Mouse (Mus musculus): Measurements from ENCODE around the gene Csf3r. TPM values are rescaled to one million over a fixed set of nuclear protein-coding genes. Genes with fewer than 3 reads are reported as not detected.

Gene Csf3r
- polyA plus RNA-seq, 1 experiment from 2014 or later = 0.30 TPM

DNA sequence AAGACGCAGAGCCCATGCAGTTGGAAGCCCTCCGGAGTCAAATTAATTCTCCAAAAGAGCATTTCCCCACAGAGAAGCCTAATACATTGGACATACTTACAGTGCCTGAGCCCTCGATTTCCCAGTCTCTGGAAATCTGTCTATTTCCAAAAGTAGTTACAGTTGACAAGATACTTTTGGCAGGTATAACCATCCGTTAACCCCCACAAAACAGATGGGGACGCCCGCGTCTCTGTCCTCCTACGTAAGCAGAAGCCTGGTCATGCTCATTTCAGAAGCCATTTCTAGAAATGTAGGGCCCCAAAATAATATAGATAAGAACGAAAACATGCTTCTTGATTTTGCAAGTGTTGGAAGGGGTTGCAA, 34.6 kb downstream of the Csf3r start:
- peak overlapping the region; percentile 60 for H3K4me2 ChIP-seq (replicated peaks)
- H3K27ac ChIP-seq = no peak overlapping the region
- peaks cover 20% of the 10 kb centered on the region for H3K4me1 ChIP-seq
- H3K9me3 ChIP-seq (replicated peaks) = no peaks in the 10 kb centered on the region
- H3K27me3 ChIP-seq = no peaks in the 10 kb centered on the region
- WGBS = 45% methylated on average over 9 of the region's 9 CpGs
- H3K9ac ChIP-seq = peak overlapping the region; percentile 79
- H3K36me3 ChIP-seq = peaks cover 25% of the 10 kb centered on the region
- peak overlapping the region; percentile 59 for H3K4me3 ChIP-seq
- no peak for ATAC-seq (ENCODE audit: low FRiP score)

DNA sequence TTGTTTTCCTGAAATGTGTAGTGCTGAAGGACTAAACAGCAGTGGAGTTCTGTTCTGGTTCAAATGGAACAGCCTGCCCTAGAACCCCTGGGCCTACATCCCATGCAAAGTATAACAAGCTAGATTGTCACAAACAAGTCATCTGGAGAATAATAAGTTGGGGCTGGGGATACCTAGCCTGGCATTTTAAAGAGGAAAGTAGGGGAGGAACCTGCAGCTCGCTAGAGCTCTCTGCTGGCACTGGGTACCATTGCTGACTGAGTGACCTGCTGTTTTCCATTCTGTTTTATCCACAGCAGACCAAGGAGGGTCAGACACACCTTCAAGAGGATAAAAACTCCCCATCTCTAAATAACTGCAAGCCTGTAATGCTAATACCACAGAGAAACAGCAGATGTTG, 38.5 kb downstream of the Csf3r start:
- Histone ChIP-seq H3K27me3 (no peaks in the 10 kb centered on the region), H3K4me3 (no peak overlapping the region), H3K4me1 (peaks cover 12% of the 10 kb centered on the region), H3K4me2 (replicated peaks) (no peak overlapping the region), H3K9me3 (replicated peaks) (no peaks in the 10 kb centered on the region), H3K27ac (no peak overlapping the region), H3K36me3 (no peaks in the 10 kb centered on the region), H3K9ac (no peak overlapping the region)
- 41% methylated on average over 1 of the region's 1 CpGs for WGBS
- ATAC-seq (ENCODE audit: low FRiP score) = no peak

DNA sequence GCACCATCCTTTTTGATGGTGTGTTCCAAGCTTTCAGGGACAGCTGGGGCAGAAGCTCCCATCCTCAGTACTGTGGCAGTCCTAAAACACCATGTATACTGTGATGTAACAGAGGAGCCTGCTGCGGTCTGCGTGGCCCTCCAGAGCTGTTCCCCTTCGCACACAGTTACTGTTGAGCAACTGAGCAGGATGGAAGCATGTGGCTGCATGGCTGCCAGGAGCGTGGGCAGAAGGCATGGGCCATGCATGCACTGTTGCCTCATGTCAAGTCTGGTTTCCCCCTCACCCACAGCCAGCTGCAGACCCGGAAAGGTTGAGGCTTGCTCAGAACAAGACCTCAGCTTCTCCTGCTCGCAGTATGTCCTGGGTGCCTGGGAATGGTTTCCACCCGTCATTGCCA, 40.9 kb downstream of the Csf3r start:
- Histone ChIP-seq H3K4me1 (0 out of 2 replicates have a peak, but pooled peaks cover 1% of the 10 kb centered on the region), H3K4me2 (replicated peaks) (no peak overlapping the region), H3K9ac (no peak overlapping the region), H3K4me3 (no peak overlapping the region), H3K27me3 (no peaks in the 10 kb centered on the region), H3K9me3 (replicated peaks) (no peaks in the 10 kb centered on the region), H3K27ac (no peak overlapping the region), H3K36me3 (0 out of 2 replicates have a peak, but pooled peaks cover 3% of the 10 kb centered on the region)
- 93% methylated on average over 7 of the region's 7 CpGs for WGBS
- no peak for ATAC-seq (ENCODE audit: low FRiP score)

DNA sequence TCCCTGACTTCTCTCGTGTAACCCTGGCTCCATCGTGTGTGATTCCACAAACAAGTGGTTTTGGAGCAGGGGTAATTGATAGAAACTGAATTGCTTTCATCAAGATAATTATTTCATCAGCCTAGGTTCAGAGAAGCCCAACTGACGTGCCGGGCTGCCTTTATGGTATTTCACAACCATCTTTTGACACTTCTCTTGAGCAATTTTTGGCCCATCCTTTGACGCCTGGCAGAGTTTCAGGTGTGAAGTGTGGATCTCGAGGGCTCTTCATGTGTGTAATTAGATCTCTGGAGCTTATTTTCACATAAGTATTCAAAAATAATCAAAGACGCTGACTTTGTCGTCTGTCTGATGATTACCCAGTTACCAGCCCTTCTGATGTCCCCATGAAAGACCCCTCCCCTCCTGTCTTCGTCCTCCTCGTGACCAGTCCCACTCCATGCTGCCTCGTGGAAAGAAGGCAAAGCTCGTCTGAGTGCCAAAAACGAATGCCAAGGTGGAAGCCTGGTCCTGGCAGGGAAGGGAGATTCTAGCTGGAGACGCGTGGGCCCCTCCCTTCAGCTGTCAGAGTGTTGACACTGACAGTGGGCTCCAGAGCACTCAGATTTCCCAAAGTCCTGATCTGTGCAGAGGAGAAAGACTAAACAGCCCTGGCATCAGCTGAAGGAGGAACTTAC, 43.2 kb downstream of the Csf3r start:
- Histone ChIP-seq H3K4me2 (replicated peaks) (no peak overlapping the region), H3K27me3 (no peaks in the 10 kb centered on the region), H3K9me3 (replicated peaks) (no peaks in the 10 kb centered on the region), H3K27ac (no peak overlapping the region), H3K36me3 (peaks cover 3% of the 10 kb centered on the region; the same call in 1 of the 2 replicates), H3K4me3 (no peak overlapping the region), H3K4me1 (no peaks in the 10 kb centered on the region), H3K9ac (no peak overlapping the region)
- 83% methylated on average over 15 of the region's 15 CpGs for WGBS
- ATAC-seq (ENCODE audit: low FRiP score) = no peak

DNA sequence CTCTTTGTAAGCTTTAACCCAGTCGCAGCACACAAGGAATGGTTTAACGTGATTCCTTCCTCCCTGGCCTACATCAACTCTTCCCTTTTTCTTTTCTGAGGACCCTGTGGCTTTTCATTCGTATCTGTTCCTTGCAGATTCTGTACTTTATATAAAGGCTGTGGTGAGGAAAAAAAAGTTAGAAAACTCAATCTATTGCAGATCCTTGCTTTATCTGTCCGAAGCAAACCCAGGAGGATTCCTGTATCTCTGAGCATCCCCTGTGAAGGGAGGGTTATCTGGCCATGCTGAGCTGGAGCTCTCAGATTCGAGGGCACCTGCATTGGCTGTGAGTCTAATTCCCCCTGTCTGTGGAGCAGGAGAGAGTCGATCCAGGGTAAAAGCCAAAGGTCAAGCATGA, 44.5 kb downstream of the Csf3r start:
- WGBS = 86% methylated on average over 6 of the region's 6 CpGs
- no peak overlapping the region for H3K27ac ChIP-seq
- no peaks in the 10 kb centered on the region for H3K4me1 ChIP-seq
- H3K4me2 ChIP-seq (replicated peaks) = no peak overlapping the region
- no peaks in the 10 kb centered on the region for H3K9me3 ChIP-seq (replicated peaks)
- ATAC-seq (ENCODE audit: low FRiP score) = no peak
- H3K27me3 ChIP-seq = no peaks in the 10 kb centered on the region
- peaks cover 4% of the 10 kb centered on the region; the same call in 1 of the 2 replicates for H3K36me3 ChIP-seq
- H3K4me3 ChIP-seq = no peak overlapping the region
- no peak overlapping the region for H3K9ac ChIP-seq

DNA sequence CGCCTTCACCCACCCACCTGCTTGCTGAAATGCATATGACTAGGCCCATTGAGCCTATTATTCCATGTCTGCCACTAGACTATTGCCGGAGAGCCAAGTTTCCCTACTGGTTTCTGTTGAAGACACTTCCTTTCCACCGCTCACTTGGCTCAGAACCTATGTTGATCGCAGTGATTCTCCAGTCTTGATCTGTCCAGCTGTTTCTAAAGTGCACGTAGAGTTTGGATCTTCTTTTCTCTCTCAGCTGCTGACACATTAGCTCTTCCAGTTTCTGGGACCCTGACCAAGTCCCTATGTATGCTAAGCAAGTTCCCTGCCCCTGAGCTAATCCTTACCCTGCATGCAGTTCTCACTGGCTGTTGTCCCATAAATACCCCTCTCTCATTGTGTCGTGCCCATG, 53.5 kb downstream of the Csf3r start:
- no peaks in the 10 kb centered on the region for H3K27me3 ChIP-seq
- H3K4me1 ChIP-seq = no peaks in the 10 kb centered on the region
- H3K4me3 ChIP-seq = no peak overlapping the region
- no peak for ATAC-seq (ENCODE audit: low FRiP score)
- H3K27ac ChIP-seq = no peak overlapping the region
- H3K9ac ChIP-seq = no peak overlapping the region
- H3K9me3 ChIP-seq (replicated peaks) = no peaks in the 10 kb centered on the region
- peaks cover 30% of the 10 kb centered on the region for H3K36me3 ChIP-seq
- no peak overlapping the region for H3K4me2 ChIP-seq (replicated peaks)
- WGBS = 87% methylated on average over 6 of the region's 6 CpGs

DNA sequence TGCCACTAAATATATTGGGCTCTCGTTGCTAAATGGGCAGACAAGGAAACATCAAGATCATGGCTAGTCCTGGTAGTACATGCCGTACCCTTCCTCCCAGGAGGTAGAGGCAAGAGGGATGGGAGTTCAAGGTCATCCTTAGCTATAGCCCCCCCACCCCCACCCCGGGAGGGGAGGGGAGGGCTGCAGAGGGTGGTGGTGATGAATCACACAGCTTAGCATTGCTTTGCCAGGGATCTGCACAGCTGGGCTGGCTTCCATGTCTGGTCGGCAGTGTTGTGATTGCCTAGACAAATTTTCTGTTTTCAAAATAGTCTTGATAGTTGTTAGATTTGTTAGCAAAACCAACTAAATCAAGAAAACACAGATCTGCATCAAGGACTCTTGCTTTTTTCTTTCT, 54.9 kb downstream of the Csf3r start:
- 86% methylated on average over 4 of the region's 4 CpGs for WGBS
- Histone ChIP-seq H3K9me3 (replicated peaks) (no peaks in the 10 kb centered on the region), H3K27ac (no peak overlapping the region), H3K27me3 (no peaks in the 10 kb centered on the region), H3K4me1 (no peaks in the 10 kb centered on the region), H3K9ac (no peak overlapping the region), H3K36me3 (peaks cover 37% of the 10 kb centered on the region), H3K4me2 (replicated peaks) (no peak overlapping the region), H3K4me3 (no peak overlapping the region)
- ATAC-seq (ENCODE audit: low FRiP score) = no peak

DNA sequence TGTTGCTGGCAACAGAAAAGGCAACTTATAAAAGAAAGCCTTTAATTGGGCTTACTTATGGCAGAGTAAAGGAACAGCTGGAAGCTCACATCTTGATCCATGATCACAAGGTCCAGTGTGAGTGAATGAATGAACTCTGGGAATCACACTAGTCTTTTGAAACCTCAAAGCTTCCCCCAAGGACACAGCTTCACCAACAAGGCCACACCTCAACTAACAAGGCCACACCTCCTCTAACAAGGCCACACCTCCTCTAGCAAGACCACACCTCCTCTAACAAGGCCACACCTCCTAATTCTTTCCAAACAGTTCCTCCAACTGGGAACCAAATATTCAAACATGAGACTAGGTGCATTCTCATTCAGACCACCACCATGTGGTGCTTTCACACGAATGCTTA, 57.3 kb downstream of the Csf3r start:
- no peak for ATAC-seq (ENCODE audit: low FRiP score)

DNA sequence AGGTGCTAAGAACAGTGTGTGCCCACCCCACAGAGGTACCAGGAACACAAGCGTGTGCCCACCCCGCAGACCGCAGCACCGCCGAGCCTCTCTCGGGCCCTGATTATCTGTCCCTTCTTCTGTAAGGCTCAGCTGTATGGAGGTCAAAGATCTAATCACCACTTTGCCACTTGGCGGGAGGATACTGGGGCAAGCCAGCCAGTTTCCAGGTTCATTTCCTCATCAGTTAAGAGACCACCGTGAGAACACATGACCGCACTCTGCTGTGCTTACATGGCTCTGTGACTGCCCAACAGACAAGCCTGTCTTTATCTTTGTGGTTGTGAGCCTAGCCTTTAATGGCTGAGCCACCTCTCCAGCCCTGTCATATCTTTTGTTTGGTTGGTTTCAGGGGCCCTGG, 58.7 kb downstream of the Csf3r start:
- no peak overlapping the region for H3K9ac ChIP-seq
- WGBS = 91% methylated on average over 9 of the region's 9 CpGs
- H3K27me3 ChIP-seq = no peaks in the 10 kb centered on the region
- no peak for ATAC-seq (ENCODE audit: low FRiP score)
- no peak overlapping the region for H3K4me2 ChIP-seq (replicated peaks)
- H3K9me3 ChIP-seq (replicated peaks) = no peaks in the 10 kb centered on the region
- H3K27ac ChIP-seq = no peak overlapping the region
- H3K4me3 ChIP-seq = no peak overlapping the region
- H3K4me1 ChIP-seq = no peaks in the 10 kb centered on the region
- peaks cover 23% of the 10 kb centered on the region for H3K36me3 ChIP-seq

More for the DNA sequence above, 57.3 kb downstream of the Csf3r start:
- H3K9ac ChIP-seq = no peak overlapping the region
- no peak overlapping the region for H3K4me2 ChIP-seq (replicated peaks)
- H3K36me3 ChIP-seq = peaks cover 31% of the 10 kb centered on the region
- H3K9me3 ChIP-seq (replicated peaks) = no peaks in the 10 kb centered on the region
- H3K4me3 ChIP-seq = no peak overlapping the region
- 89% methylated on average over 1 of the region's 1 CpGs for WGBS
- H3K27me3 ChIP-seq = no peaks in the 10 kb centered on the region
- no peak overlapping the region for H3K27ac ChIP-seq
- H3K4me1 ChIP-seq = no peaks in the 10 kb centered on the region

DNA sequence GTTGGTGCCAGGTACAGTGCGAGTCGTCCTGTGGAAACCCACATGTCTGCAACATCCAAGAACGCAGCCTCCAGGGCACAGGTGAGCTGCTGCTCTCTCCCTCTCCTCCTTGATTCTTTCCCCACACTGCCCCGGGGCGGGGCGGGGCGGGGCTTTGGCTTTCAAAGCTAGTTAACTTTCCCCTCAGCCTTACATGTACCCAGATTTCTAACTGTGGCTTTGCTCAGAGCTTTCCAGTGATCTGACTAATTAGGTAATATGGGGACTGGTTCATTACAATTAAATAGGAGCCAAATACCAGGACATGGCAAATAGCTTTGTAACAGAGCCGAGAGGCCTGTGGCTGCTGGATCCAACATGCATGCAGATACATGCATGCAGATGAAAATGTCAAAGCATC, 60.0 kb downstream of the Csf3r start:
- ATAC-seq (ENCODE audit: low FRiP score) = no peak

DNA sequence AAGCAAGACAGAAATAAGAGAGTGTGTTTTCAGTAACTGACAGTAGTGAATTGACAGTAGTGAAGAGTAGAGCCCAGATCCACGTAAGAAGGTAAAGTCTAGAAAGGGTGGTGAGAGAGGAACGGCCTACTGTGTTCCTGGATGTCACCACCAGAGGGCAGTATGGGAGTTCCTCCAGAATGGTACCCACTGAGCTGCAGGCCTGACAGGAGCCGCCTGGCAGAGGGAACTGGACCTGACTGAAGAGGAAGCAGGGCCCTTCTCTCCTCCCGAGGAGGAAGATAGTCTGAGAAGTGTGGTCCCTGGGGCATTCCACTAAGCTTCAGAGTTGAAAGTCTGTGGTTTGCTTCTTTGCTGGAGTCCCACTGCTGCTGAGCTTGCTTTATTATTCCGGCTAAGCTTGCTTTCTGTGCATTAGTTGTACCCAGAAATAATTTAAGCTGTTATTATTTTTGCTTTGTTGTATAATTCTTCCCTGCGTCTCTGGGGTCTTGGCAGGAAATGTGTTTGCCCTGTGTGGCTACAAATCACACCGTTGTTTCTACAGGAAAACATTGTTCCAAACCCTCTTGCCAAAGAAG, 61.7 kb downstream of the Csf3r start:
- no peak overlapping the region for H3K4me2 ChIP-seq (replicated peaks)
- no peak overlapping the region for H3K9ac ChIP-seq
- H3K9me3 ChIP-seq (replicated peaks) = no peaks in the 10 kb centered on the region
- peaks cover 32% of the 10 kb centered on the region for H3K36me3 ChIP-seq
- H3K27ac ChIP-seq = no peak overlapping the region
- ATAC-seq (ENCODE audit: low FRiP score) = peak; percentile 68
- H3K27me3 ChIP-seq = no peaks in the 10 kb centered on the region
- 31% methylated on average over 7 of the region's 7 CpGs for WGBS
- H3K4me3 ChIP-seq = no peak overlapping the region
- H3K4me1 ChIP-seq = no peaks in the 10 kb centered on the region

More for the DNA sequence above, 60.0 kb downstream of the Csf3r start:
- Histone ChIP-seq H3K4me3 (no peak overlapping the region), H3K36me3 (peaks cover 32% of the 10 kb centered on the region), H3K27me3 (no peaks in the 10 kb centered on the region), H3K4me2 (replicated peaks) (no peak overlapping the region), H3K9ac (no peak overlapping the region; the same call in 1 of the 2 replicates), H3K4me1 (no peaks in the 10 kb centered on the region), H3K9me3 (replicated peaks) (no peaks in the 10 kb centered on the region), H3K27ac (no peak overlapping the region)
- WGBS = 79% methylated on average over 8 of the region's 8 CpGs

DNA sequence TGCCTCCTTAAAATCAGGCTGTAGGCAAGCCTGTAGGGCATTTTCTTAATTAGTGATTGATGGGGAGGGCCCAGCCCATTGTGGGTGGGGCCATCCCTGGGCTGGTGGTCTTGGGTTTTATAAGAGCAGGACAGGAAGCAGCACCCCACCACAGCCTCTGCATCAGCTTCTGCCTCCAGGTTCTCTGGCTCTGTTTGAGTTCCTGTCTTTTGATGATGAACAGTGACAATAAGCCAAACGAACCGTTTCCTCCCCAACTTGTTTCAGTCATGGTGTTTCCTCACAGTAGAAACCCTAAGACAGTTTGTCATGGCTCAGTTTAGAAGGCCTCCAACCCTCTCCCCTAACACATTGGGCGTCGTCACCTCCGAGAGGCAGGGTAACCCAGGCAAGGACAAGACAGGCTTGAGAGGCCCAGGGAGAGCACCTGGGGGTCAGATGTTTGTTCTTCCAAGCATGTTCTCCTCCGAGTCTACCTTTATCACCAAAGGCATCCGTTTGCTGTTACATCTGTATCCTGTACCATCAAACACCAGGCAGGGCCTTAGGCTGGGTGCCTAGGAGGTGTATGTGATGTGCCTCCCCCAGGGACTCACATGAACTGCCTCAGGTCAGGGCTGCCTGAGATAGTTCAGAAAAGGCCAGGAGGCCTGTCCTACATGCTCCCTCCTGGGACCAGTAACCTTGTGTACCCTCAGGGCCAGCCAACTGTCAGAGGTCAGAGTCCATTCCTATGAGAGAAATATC, 65.9 kb downstream of the Csf3r start:
- ATAC-seq (ENCODE audit: low FRiP score) = no peak
- Histone ChIP-seq H3K4me1 (no peaks in the 10 kb centered on the region), H3K4me2 (replicated peaks) (no peak overlapping the region), H3K27ac (no peak overlapping the region), H3K9ac (no peak overlapping the region), H3K27me3 (no peaks in the 10 kb centered on the region), H3K4me3 (no peak overlapping the region), H3K9me3 (replicated peaks) (no peaks in the 10 kb centered on the region), H3K36me3 (0 out of 2 replicates have a peak, but pooled peaks cover 9% of the 10 kb centered on the region)
- WGBS = 85% methylated on average over 7 of the region's 7 CpGs

DNA sequence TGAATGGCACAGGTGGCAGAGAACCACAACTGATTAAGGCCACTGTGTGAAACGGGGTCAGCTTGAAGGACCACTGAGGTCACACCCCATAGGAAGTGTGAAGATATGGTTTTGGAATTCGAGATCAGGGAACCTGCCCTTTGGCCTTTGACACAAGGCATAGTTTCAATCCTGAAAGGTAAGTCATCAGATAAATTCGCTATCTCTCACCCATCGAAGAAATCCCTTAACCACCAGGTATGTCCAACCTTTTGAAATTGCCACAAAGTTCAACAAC, 66.4 kb downstream of the Csf3r start:
- Histone ChIP-seq H3K36me3 (0 out of 2 replicates have a peak, but pooled peaks cover 9% of the 10 kb centered on the region), H3K27ac (no peak overlapping the region), H3K27me3 (no peaks in the 10 kb centered on the region), H3K4me3 (no peak overlapping the region), H3K9me3 (replicated peaks) (no peaks in the 10 kb centered on the region), H3K9ac (no peak overlapping the region), H3K4me1 (no peaks in the 10 kb centered on the region), H3K4me2 (replicated peaks) (no peak overlapping the region)
- 81% methylated on average over 4 of the region's 4 CpGs for WGBS
- ATAC-seq (ENCODE audit: low FRiP score) = no peak

Data from hindbrain, embryonic 12.5 days (tissue).